In genomic region chr7:107738726-107739125, GRCm38 (mm10) we compare ENCODE assay signal across 9 mouse cellular contexts. TPM values are rescaled to one million over a fixed set of nuclear protein-coding genes. Genes with fewer than 3 reads are reported as not detected.
DNase-seq lines count a peak whose midpoint lies in the region; ATAC-seq lines count a peak whose summit lies in the region.
"Had no signal": no experiment of that assay in that cellular context is flagged by ENCODE, and none has a peak within 500 bp of the region (broad histone marks: within the 10 kb centered on the region; RNA-seq: fewer than 3 reads in every experiment).

No protein-coding gene starts in this region.

- H3K4me2 ChIP-seq in heart, embryonic 11.5 days = no peak overlapping the region
- H3K4me2 ChIP-seq: limb, embryonic 12.5 days had no signal

- H3K4me1 ChIP-seq in heart, embryonic 11.5 days (ENCODE audit: control insufficient read depth, insufficient read depth, low read length) = no peaks in the 10 kb centered on the region

- no peak overlapping the region for H3K9ac ChIP-seq in heart, embryonic 11.5 days (ENCODE audit: low read depth, low read length)
- H3K9ac ChIP-seq: limb, embryonic 12.5 days had no signal

- no peak for ATAC-seq in heart, embryonic 11.5 days (replicated peaks; ENCODE audit: insufficient number of reproducible peaks, low FRiP score, low TSS enrichment)
- peak; percentile 64 for ATAC-seq in megakaryocyte progenitor cell, adult 5-6 weeks (replicated peaks; ENCODE audit: poor library complexity)
- ATAC-seq in granulocyte monocyte progenitor cell, adult 5-6 weeks (replicated peaks; ENCODE audit: poor library complexity, severe bottlenecking) = no peak; the same call in 1 of the 2 replicates

- H3K27ac ChIP-seq in heart, embryonic 11.5 days (ENCODE audit: low read depth, low read length) = no peak overlapping the region
- H3K27ac ChIP-seq: limb, embryonic 12.5 days had no signal

- no peaks in the 10 kb centered on the region for H3K9me3 ChIP-seq in heart, embryonic 11.5 days (replicated peaks; ENCODE audit: control insufficient read depth, low read length)
- H3K9me3 ChIP-seq: limb, embryonic 12.5 days had no signal

- H3K4me3 ChIP-seq in heart, embryonic 11.5 days (ENCODE audit: low read depth, low read length) = no peak overlapping the region
- H3K4me3 ChIP-seq: limb, embryonic 12.5 days had no signal

- peak; percentile 14 for DNase-seq in heart, postnatal 4 days
- peak; percentile 56 to 69 for DNase-seq in right cerebral cortex, postnatal 10 days (ENCODE audit: low spot score in 2 of 2)
- no peak for DNase-seq in right cerebral cortex, postnatal 25 days
- no peak for DNase-seq in yolk sac, embryonic 10.5 days (ENCODE audit: low spot score)
- no peak for DNase-seq in spleen, postnatal 36 days (ENCODE audit: low spot score in 2 of 2)

- no peaks in the 10 kb centered on the region for H3K27me3 ChIP-seq in heart, embryonic 11.5 days (ENCODE audit: control insufficient read depth, insufficient read depth, low read length)
- H3K27me3 ChIP-seq: limb, embryonic 12.5 days had no signal

- 23% methylated on average over 2 of the region's 2 CpGs for WGBS in heart, embryonic 11.5 days (ENCODE audit: insufficient replicate concordance)

- peaks cover 4% of the 10 kb centered on the region; the same call in 1 of the 2 replicates for H3K36me3 ChIP-seq in heart, embryonic 11.5 days (ENCODE audit: control insufficient read depth, insufficient read depth, low read length)

RNA-seq across cellular contexts. Expression of gene Cyb5r2, which starts 19.1 kb away (rescaled TPM):
- total RNA-seq in heart, postnatal 4 days (2021) = under 1 TPM in 1 of 2 experiments, not detected in 1; 0.24 TPM
- polyA plus RNA-seq in heart, embryonic 11.5 days (2014; fragmentation: Nextera tagmentation; extraction: Ambion mirVana) = 0.76 and 1.2 TPM in 2 replicates
- not detected in 2 replicates for total RNA-seq in megakaryocyte progenitor cell, adult 5-6 weeks (2015)
- total RNA-seq in megakaryocyte progenitor cell, adult 5-6 weeks (2017) = not detected in 2 replicates
- not detected in 2 replicates for total RNA-seq in granulocyte monocyte progenitor cell, adult 5-6 weeks (2014; fragmentation: Nextera tagmentation)
- not detected in 2 replicates for total RNA-seq in granulocyte monocyte progenitor cell, adult 5-6 weeks (2017)

Comparison
In these comparisons a context has a peak if more than half of its experiments do, and no peak if none do; other contexts are left out.
1. DNase-seq: peak in heart, postnatal 4 days (single experiment) and right cerebral cortex, postnatal 10 days (2 of 2); none in right cerebral cortex, postnatal 25 days (single experiment), yolk sac, embryonic 10.5 days (single experiment) and spleen, postnatal 36 days (0 of 2).